Mouse (Mus musculus): Measurements from ENCODE around the gene Zfp821.

DNA sequence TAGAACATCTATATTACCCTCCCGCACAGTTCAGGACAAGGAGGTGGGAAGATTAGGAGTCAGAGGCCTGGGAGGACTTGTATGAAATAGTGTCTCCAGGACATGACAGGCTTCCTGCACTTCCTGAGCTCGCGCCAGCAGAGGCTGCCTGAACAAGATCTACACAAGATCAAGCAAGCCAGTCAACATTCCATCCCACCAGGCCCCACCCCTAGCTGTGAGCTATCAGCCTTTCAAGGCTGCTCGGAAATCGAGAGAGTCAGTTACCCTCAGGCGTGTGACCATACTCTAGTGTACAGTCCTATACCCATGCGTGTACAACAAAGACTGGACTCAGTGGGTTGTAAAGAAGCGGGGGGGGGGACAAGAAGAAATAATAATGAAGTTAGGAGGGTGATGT lies 49.4 kb downstream of the Zfp821 start:
- TF ChIP-seq POLR2A (IDR thresholded peaks at IDR 0.05; ENCODE audit: control insufficient read depth, low read depth, low read length) (no peak), CTCF (IDR thresholded peaks at IDR 0.05; ENCODE audit: control insufficient read depth, insufficient read depth, insufficient replicate concordance, low read depth, low read length) (no peak)

Data from testis, adult 2 months (tissue).